Mouse (Mus musculus) heart, adult 2 months (tissue): ENCODE data around the gene Cep70. TPM values are rescaled to one million over a fixed set of nuclear protein-coding genes. Genes with fewer than 3 reads are reported as not detected.

Source experiments
- DNase-seq, 2 experiments: peaks; one replicate each; pipeline ENCODE4 v3.0.0; 2021
- H3K27ac ChIP-seq: fragments of 200-600 bp; 2 replicates; pipeline ENCODE4 v1.8.1; 2022
- H3K27me3 ChIP-seq: fragments of 200-500 bp; 2 replicates; pipeline ENCODE4 v1.6.1; 2012; ENCODE audit warnings: mild to moderate bottlenecking, low read length, inconsistent platforms, mixed read lengths; ENCODE audit not compliant: control insufficient read depth, insufficient read depth
- H3K36me3 ChIP-seq: fragments of 200-500 bp; 2 replicates; pipeline ENCODE4 v1.6.1; 2012; ENCODE audit warnings: low read length, inconsistent platforms; ENCODE audit not compliant: control insufficient read depth, insufficient read depth
- H3K4me1 ChIP-seq: fragments of 200-500 bp; 2 replicates; pipeline ENCODE4 v1.6.1; 2011; ENCODE audit warnings: low read length; ENCODE audit not compliant: control insufficient read depth, insufficient read depth
- H3K4me3 ChIP-seq: fragments of 200-600 bp; 2 replicates; pipeline ENCODE4 v1.8.1; 2022
- H3K79me2 ChIP-seq: fragments of 200-500 bp; replicated peaks from 2 replicates; pipeline ENCODE4 v1.6.1; 2012; ENCODE audit warnings: mild to moderate bottlenecking, inconsistent platforms, low read length, moderate library complexity, mixed read lengths; ENCODE audit not compliant: control insufficient read depth, insufficient read depth
- H3K9ac ChIP-seq: fragments of 200-500 bp; 2 replicates; pipeline ENCODE4 v1.6.1; 2012; ENCODE audit warnings: low read depth, mild to moderate bottlenecking, control low read depth, inconsistent platforms, low read length, mixed read lengths
- CTCF ChIP-seq: fragments of 200-600 bp; IDR thresholded peaks from 2 replicates; pipeline ENCODE4 v1.8.1; 2022; ENCODE audit warnings: antibody characterized with exemption, mild to moderate bottlenecking, moderate library complexity
- EP300 ChIP-seq: fragments of 200-500 bp; IDR thresholded peaks from 2 replicates; pipeline ENCODE4 v1.6.1; 2011; ENCODE audit warnings: low read depth, low read length, control low read depth; ENCODE audit not compliant: insufficient read depth
- POLR2A ChIP-seq: fragments of 200-500 bp; IDR thresholded peaks from 2 replicates; pipeline ENCODE4 v1.6.1; 2011; ENCODE audit warnings: mild to moderate bottlenecking, low read depth, low read length, control low read depth; ENCODE audit not compliant: insufficient read depth
- WGBS: fragments of 180-500 bp; shearing (Covaris S2); methylation state at CpG from one replicate; pipeline ENCODE4 v1.1.7; 2018; 5-methylcytosine and 5-hydroxymethylcytosine counted together
- intact Hi-C: fragments of 180-260 bp; cut with DNase I; formaldehyde crosslinking; loops from one replicate; pipeline ENCODE4 v1.15.1; 2025
- polyA plus RNA-seq: library from polyadenylated mRNA; depleted of rRNA; stranded (reverse); fragments of >200 nt; gene quantifications from 2 replicates; pipeline ENCODE4 v1.2.3, GENCODE M21; 2012
- total RNA-seq, 2 experiments: library from RNA; stranded (reverse); gene quantifications; 2 replicates each; pipeline ENCODE4 v1.2.3; 2021

Cep70 gene
- total and polyA plus RNA-seq, 3 experiments, result 2.3 to 8.1 (median 5.5) TPM

GRCm38 (mm10) chr9:99325208-99325929 is 82.2 kb downstream of the Cep70 start:
- intact Hi-C loops, result no loop called here
- no peak overlapping the region for H3K4me3 ChIP-seq
- H3K27me3 ChIP-seq, result no peaks in the 10 kb centered on the region
- no peaks in the 10 kb centered on the region for H3K36me3 ChIP-seq
- TF ChIP-seq POLR2A, result no peak
- H3K79me2 ChIP-seq, result no peaks in the 10 kb centered on the region
- no peak overlapping the region for H3K27ac ChIP-seq
- H3K9ac ChIP-seq, result no peak overlapping the region
- 63% methylated on average over 7 of the region's 7 CpGs for WGBS
- no peaks in the 10 kb centered on the region for H3K4me1 ChIP-seq
- no peak for DNase-seq

DNA sequence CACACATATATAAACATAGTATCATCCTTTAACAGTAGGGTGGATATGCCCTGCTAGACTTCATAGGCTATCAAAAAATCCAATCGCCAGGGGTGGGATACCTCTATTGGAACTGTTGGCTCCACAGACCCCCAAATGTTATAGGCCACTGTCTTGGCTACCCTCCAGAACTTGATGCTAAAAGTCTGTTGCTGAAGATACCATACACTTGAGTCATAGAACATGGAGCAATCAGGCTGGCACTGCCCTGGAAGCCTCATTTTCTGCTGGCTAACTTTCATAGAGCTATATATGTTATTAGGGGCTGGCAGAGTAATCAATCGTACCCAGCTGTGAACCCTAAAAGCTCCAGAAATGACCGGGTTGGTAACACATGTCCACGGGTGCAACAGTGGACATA is 82.8 kb downstream of the Cep70 start:
- DNase-seq, result no peak
- Histone ChIP-seq H3K4me1 (no peaks in the 10 kb centered on the region), H3K4me3 (no peak overlapping the region), H3K27ac (no peak overlapping the region), H3K36me3 (no peaks in the 10 kb centered on the region), H3K27me3 (no peaks in the 10 kb centered on the region), H3K79me2 (no peaks in the 10 kb centered on the region), H3K9ac (no peak overlapping the region)
- no peak for TF ChIP-seq POLR2A
- no peak for TF ChIP-seq EP300
- no peak for TF ChIP-seq CTCF
- 68% methylated on average over 4 of the region's 4 CpGs for WGBS
- intact Hi-C loops, result no loop called here

DNA sequence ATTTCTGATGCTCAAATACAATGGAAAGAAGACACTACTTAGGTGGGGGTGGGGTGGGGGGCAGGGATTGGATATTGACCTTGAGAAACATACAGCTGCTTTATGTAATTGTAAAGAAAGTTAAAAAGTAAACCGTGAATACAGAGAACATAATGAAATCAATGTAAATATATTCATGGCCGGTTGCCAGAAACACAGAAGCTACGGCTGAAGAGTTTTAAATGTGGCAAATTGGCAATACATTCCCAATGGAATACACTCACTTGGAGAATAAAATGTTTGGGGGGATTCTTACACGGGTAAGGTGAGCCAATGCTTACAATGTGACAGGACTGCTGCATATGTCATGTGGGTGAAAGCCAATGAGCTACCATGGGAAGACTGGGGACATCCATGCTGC is 83.7 kb downstream of the Cep70 start:
- Histone ChIP-seq H3K4me3 (no peak overlapping the region), H3K9ac (no peak overlapping the region), H3K27ac (no peak overlapping the region), H3K36me3 (no peaks in the 10 kb centered on the region), H3K79me2 (no peaks in the 10 kb centered on the region), H3K4me1 (no peaks in the 10 kb centered on the region), H3K27me3 (no peaks in the 10 kb centered on the region)
- 70% methylated on average over 4 of the region's 4 CpGs for WGBS
- TF ChIP-seq POLR2A, result no peak
- no peak for TF ChIP-seq CTCF
- TF ChIP-seq EP300, result no peak
- intact Hi-C loops, result no loop called here
- no peak for DNase-seq

- DNase-seq, result no peak
Measured at GRCm38 (mm10) chr9:99336538-99336937, 93.4 kb downstream of the Cep70 start.

DNA sequence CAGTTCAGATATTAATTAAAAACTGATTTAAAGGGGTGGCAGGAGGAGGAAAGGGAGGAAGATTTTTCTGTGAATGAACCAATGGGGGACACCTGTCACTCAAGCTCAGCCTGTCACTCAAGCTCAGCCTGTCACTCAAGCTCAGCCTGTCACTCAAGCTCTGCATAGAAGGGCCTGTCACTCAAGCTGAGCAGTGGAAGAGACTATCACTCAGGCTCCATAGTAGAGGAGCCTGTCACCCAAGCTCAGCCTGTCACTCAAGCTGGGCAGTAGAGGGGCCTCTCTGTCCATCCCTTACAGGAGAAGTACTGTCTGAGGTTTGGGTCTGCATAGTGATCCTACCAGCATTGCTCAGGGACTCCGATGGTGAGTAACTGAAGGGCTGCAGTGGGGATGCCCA is 95.1 kb downstream of the Cep70 start:
- intact Hi-C loops, result no loop called here
- H3K79me2 ChIP-seq, result no peaks in the 10 kb centered on the region
- no peaks in the 10 kb centered on the region for H3K36me3 ChIP-seq
- WGBS, result 81% methylated on average over 1 of the region's 1 CpGs
- H3K4me3 ChIP-seq, result no peak overlapping the region
- H3K27me3 ChIP-seq, result no peaks in the 10 kb centered on the region
- no peak for DNase-seq
- H3K27ac ChIP-seq, result no peak overlapping the region
- no peak for TF ChIP-seq CTCF
- no peak for TF ChIP-seq EP300
- no peak for TF ChIP-seq POLR2A
- H3K9ac ChIP-seq, result no peak overlapping the region
- no peaks in the 10 kb centered on the region for H3K4me1 ChIP-seq

More at GRCm38 (mm10) chr9:99336538-99336937, 93.4 kb downstream of the Cep70 start:
- Histone ChIP-seq H3K27me3 (no peaks in the 10 kb centered on the region), H3K79me2 (no peaks in the 10 kb centered on the region), H3K4me3 (no peak overlapping the region), H3K9ac (no peak overlapping the region), H3K4me1 (no peaks in the 10 kb centered on the region), H3K36me3 (no peaks in the 10 kb centered on the region), H3K27ac (no peak overlapping the region)
- intact Hi-C loops, result no loop called here
- 79% methylated on average over 4 of the region's 4 CpGs for WGBS
- no peak for TF ChIP-seq CTCF
- no peak for TF ChIP-seq EP300
- no peak for TF ChIP-seq POLR2A

DNA sequence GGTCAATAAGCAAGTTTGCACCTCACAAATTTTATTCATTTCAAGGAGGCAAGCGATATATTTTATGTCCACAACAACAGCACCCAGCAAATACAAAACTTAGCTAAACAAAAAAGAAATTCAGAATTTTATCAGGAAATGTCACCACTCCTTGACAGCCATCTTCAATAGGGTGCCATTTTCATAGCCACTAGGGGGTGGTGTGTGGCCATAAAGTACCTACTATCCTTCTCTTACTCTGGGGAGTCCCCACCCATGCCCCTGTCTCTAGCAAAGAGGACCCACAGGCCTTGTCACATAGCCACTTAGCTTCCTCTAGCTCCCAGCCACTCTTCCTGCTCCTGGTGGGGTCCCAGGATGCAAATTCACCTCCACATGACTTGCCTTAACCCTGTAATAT is 96.0 kb downstream of the Cep70 start:
- intact Hi-C loops, result no loop called here
- no peak overlapping the region for H3K9ac ChIP-seq
- H3K27me3 ChIP-seq, result no peaks in the 10 kb centered on the region
- no peak overlapping the region for H3K27ac ChIP-seq
- no peak overlapping the region for H3K4me3 ChIP-seq
- H3K79me2 ChIP-seq, result no peaks in the 10 kb centered on the region
- H3K4me1 ChIP-seq, result no peaks in the 10 kb centered on the region
- TF ChIP-seq EP300, result no peak
- TF ChIP-seq CTCF, result 0 out of 2 replicates have a peak, but pooled peaks have one; percentile 31
- no peak for TF ChIP-seq POLR2A
- 94% methylated on average over 1 of the region's 1 CpGs for WGBS
- DNase-seq, result no peak
- no peaks in the 10 kb centered on the region for H3K36me3 ChIP-seq

- Histone ChIP-seq H3K79me2 (no peaks in the 10 kb centered on the region), H3K27me3 (no peaks in the 10 kb centered on the region), H3K4me1 (no peaks in the 10 kb centered on the region), H3K4me3 (no peak overlapping the region), H3K36me3 (no peaks in the 10 kb centered on the region), H3K9ac (no peak overlapping the region), H3K27ac (no peak overlapping the region)
- no peak for TF ChIP-seq EP300
- intact Hi-C loops, result no loop called here
- peak in 1 of 2 experiments; percentile 18 for DNase-seq
- WGBS, result 42% methylated on average over 12 of the region's 12 CpGs
Measured at GRCm38 (mm10) chr9:99340126-99340525, 97.0 kb downstream of the Cep70 start.
